Mouse (Mus musculus) thymus, adult 2 months (tissue): ENCODE measurements around the gene Tapbpl. TPM values are rescaled to one million over a fixed set of nuclear protein-coding genes. Genes with fewer than 3 reads are reported as not detected.

Experiments used
- DNase-seq: peaks from one replicate; pipeline ENCODE4 v3.0.0; 2021
- H3K27ac ChIP-seq: fragments of 200-500 bp; 2 replicates; pipeline ENCODE4 v1.5.1; 2012; ENCODE audit warnings: low read length, control low read depth; ENCODE audit not compliant: control insufficient read depth, insufficient read depth
- H3K27me3 ChIP-seq: fragments of 200-500 bp; 2 replicates; pipeline ENCODE4 v1.6.1; 2012; ENCODE audit warnings: mild to moderate bottlenecking, low read length, moderate library complexity, mixed read lengths; ENCODE audit not compliant: control insufficient read depth, insufficient read depth
- H3K36me3 ChIP-seq: fragments of 200-500 bp; 2 replicates; pipeline ENCODE4 v1.6.1; 2012; ENCODE audit warnings: mild to moderate bottlenecking, low read length, moderate library complexity; ENCODE audit not compliant: control insufficient read depth, insufficient read depth
- H3K4me1 ChIP-seq: fragments of 200-500 bp; replicated peaks from 2 replicates; pipeline ENCODE4 v1.6.1; 2012; ENCODE audit warnings: low read length; ENCODE audit not compliant: control insufficient read depth, insufficient read depth
- H3K4me3 ChIP-seq: fragments of 200-500 bp; 2 replicates; pipeline ENCODE4 v1.5.1; 2012; ENCODE audit warnings: mild to moderate bottlenecking, low read length, control low read depth, moderate library complexity; ENCODE audit not compliant: control insufficient read depth, insufficient read depth
- CTCF ChIP-seq: fragments of 200-500 bp; IDR thresholded peaks from 2 replicates; pipeline ENCODE4 v1.5.1; 2012; ENCODE audit warnings: mild to moderate bottlenecking, control low read depth, low read length, moderate library complexity, borderline replicate concordance; ENCODE audit not compliant: control insufficient read depth, poor library complexity, insufficient read depth; ENCODE audit errors: extremely low read depth
- POLR2A ChIP-seq: fragments of 200-500 bp; IDR thresholded peaks from 2 replicates; pipeline ENCODE4 v1.6.1; 2012; ENCODE audit warnings: mild to moderate bottlenecking, low read length, control low read depth, moderate library complexity; ENCODE audit not compliant: control insufficient read depth, poor library complexity, insufficient read depth; ENCODE audit errors: extremely low read depth
- WGBS: fragments of 180-500 bp; shearing (Covaris S2); methylation state at CpG from one replicate; pipeline ENCODE4 v1.1.7; 2018; 5-methylcytosine and 5-hydroxymethylcytosine counted together
- polyA plus RNA-seq: library from polyadenylated mRNA; depleted of rRNA; stranded (reverse); fragments of >200 nt; gene quantifications from 2 replicates; pipeline ENCODE4 v1.2.3, GENCODE M21; 2012

Tapbpl gene
- polyA plus RNA-seq, 1 experiment, result 67.6 TPM

GRCm38 (mm10) chr6:125241566-125241965, 9.9 kb upstream of the Tapbpl start:
- no peak for TF ChIP-seq POLR2A
- TF ChIP-seq CTCF, result no peak
- H3K4me1 ChIP-seq, result peaks cover 75% of the 10 kb centered on the region
- peak; percentile 82 for DNase-seq
- WGBS, result 8% methylated on average over 8 of the region's 8 CpGs
- no peak overlapping the region for H3K4me3 ChIP-seq
- H3K27me3 ChIP-seq, result no peaks in the 10 kb centered on the region
- H3K27ac ChIP-seq, result peak overlapping the region; percentile 43
- no peaks in the 10 kb centered on the region for H3K36me3 ChIP-seq

DNA sequence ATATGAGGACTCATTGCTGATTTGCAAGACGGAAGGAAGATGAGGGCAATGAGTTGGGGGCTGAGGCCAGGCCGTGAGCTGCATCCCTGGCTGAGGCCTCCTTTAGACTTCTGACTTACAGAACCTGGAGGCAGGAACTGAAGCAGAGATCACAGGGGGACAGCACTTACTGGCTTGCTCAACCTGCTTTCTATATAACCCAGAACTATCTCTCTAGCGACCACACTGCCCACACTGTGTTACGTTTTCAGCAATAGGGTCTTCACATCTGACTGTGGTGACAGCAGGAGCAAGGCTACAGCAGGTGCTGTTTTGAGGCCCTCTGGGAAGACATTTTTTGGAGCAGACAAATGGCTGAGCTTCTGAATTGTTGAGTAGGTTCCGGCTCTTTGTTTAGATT, 9.0 kb upstream of the Tapbpl start:
- H3K36me3 ChIP-seq, result no peaks in the 10 kb centered on the region
- no peaks in the 10 kb centered on the region for H3K27me3 ChIP-seq
- peaks cover 69% of the 10 kb centered on the region for H3K4me1 ChIP-seq
- TF ChIP-seq CTCF, result no peak
- TF ChIP-seq POLR2A, result no peak
- no peak overlapping the region for H3K4me3 ChIP-seq
- 44% methylated on average over 5 of the region's 5 CpGs for WGBS
- peak; percentile 23 for DNase-seq
- peak overlapping the region; percentile 61 for H3K27ac ChIP-seq

DNA sequence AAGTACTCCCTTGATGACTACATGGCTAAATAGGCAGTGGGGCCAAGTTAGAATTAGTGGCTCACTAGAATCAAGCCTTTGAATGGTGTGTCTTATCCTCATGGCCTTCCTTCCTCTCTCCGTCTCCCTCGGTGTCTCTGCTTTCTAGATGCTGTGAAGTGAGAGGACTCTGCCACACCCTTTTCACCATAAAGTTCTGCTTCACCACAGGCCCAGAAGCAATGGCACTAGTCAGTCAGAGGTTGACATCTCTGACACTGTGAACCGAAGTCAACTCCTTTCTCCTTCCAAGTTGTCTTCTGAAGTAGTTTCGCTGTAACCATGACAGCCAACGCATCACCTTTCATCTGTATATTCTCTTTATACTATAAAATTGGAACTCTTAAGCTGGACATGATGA, 7.9 kb upstream of the Tapbpl start:
- Histone ChIP-seq H3K27ac (peak overlapping the region; percentile 94; the same call in 1 of the 2 replicates), H3K4me1 (peaks cover 62% of the 10 kb centered on the region), H3K27me3 (no peaks in the 10 kb centered on the region), H3K36me3 (no peaks in the 10 kb centered on the region; the same call in 1 of the 2 replicates), H3K4me3 (no peak overlapping the region)
- no peak for DNase-seq
- 74% methylated on average over 5 of the region's 5 CpGs for WGBS
- no peak for TF ChIP-seq CTCF
- no peak for TF ChIP-seq POLR2A

- no peak overlapping the region; the same call in 1 of the 2 replicates for H3K4me3 ChIP-seq
- WGBS, result 5% methylated on average over 6 of the region's 6 CpGs
- TF ChIP-seq CTCF, result no peak
- no peak for TF ChIP-seq POLR2A
- peaks cover 11% of the 10 kb centered on the region for H3K36me3 ChIP-seq
- H3K4me1 ChIP-seq, result peaks cover 65% of the 10 kb centered on the region
- H3K27ac ChIP-seq, result peak overlapping the region; percentile 99
- H3K27me3 ChIP-seq, result no peaks in the 10 kb centered on the region
- peak; percentile 80 for DNase-seq
Observed at GRCm38 (mm10) chr6:125238396-125238795, 6.7 kb upstream of the Tapbpl start.

DNA sequence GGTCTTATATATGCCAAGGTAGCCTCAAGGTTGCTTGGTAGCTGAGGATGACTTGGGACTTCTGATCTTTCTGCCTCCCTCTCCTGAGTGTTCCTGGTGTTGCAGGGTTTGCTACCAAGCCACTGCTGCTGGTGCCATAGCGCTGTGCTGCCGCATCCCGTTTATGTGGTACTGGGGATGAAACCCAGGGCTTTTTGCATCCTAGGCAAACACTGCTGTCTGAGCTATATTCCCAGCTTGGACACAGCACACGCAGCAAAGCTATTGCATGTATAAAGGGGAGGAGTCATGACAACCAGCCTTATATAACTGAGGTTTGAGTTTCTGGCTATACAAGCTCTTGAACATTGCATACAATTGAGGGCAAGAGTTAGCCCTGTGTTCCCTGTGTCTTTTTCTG, 5.8 kb upstream of the Tapbpl start:
- peak overlapping the region; percentile 95 for H3K4me3 ChIP-seq
- TF ChIP-seq CTCF, result no peak
- no peak for TF ChIP-seq POLR2A
- no peaks in the 10 kb centered on the region for H3K27me3 ChIP-seq
- H3K4me1 ChIP-seq, result peaks cover 66% of the 10 kb centered on the region
- WGBS, result 10% methylated on average over 4 of the region's 4 CpGs
- peak; percentile 61 for DNase-seq
- peaks cover 21% of the 10 kb centered on the region for H3K36me3 ChIP-seq
- H3K27ac ChIP-seq, result peak overlapping the region; percentile 99

DNA sequence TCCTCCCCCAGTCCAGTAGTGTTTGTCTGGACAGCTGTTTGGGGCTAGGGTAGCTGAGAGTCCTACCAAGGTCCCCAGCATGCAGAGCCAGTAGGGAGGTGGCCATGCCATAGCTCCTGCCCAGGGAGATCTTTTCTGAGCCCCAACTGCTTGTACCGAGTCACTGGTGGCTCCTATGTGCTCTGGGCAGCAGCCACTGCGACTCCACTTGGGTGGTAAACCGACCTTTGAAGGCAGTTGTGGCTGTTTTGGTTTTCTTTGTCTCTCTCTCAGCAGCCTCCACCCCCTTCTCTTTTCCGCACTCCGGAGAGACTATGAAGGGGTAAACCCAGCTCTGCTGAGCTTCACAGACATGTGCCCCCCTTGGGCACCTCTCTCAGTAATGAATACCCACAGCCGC, 5.1 kb upstream of the Tapbpl start, which contains the start of gene Cd27:
Cd27 (minus strand) TSS at position 229 of the 400 bp plus-strand sequence.
- Histone ChIP-seq H3K27ac (peak within 1 kb of the TSS; percentile 99), H3K4me1 (peaks cover 60% of the 10 kb centered on the region), H3K4me3 (peak within 1 kb of the TSS; percentile 95), H3K36me3 (peaks cover 23% of the 10 kb centered on the region), H3K27me3 (no peaks in the 10 kb centered on the region)
- peak; percentile 84 for DNase-seq
- WGBS, result 5% methylated on average over 6 of the region's 6 CpGs
- TF ChIP-seq CTCF (no peak), POLR2A (peak; percentile 93)

DNA sequence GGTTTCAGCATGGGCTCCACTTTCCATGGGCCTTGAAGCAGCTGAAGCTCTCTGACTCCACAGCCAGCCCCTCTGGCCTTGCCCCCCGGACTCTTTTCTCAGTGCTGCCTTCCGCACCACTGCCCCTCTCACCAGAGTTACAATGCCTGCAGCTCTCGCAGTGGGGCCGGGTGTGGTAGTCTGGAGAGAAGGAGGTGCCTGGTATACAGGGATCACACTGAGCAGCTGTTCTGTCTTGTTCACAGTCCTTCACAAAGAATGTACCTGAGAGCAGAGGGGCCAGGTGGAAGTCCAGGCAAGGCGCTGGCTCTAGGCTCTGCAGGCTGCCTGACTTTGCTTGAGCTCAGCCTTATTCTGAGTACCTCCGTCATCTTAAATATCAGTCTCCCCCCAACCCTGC, 4.7 kb upstream of the Tapbpl start:
- Histone ChIP-seq H3K36me3 (peaks cover 23% of the 10 kb centered on the region), H3K27ac (peak overlapping the region; percentile 99), H3K27me3 (no peaks in the 10 kb centered on the region), H3K4me3 (peak overlapping the region; percentile 95), H3K4me1 (peaks cover 55% of the 10 kb centered on the region)
- TF ChIP-seq POLR2A (no peak), CTCF (no peak)
- peak; percentile 48 for DNase-seq
- WGBS, result 5% methylated on average over 6 of the region's 6 CpGs
